Mouse (Mus musculus) kidney, postnatal 10 days (tissue): ENCODE data around the gene Ndst2.

Experiments used
- DNase-seq: peaks from one replicate; pipeline ENCODE4 v3.0.0; 2021; ENCODE audit warnings: mixed read lengths

Ndst2 gene

GRCm38 (mm10) chr14:20733952-20734774, at the start of gene Ndst2:
Gene Ndst2 (minus strand): TSS chr14:20734562.
- peak; percentile 94 for DNase-seq

DNA sequence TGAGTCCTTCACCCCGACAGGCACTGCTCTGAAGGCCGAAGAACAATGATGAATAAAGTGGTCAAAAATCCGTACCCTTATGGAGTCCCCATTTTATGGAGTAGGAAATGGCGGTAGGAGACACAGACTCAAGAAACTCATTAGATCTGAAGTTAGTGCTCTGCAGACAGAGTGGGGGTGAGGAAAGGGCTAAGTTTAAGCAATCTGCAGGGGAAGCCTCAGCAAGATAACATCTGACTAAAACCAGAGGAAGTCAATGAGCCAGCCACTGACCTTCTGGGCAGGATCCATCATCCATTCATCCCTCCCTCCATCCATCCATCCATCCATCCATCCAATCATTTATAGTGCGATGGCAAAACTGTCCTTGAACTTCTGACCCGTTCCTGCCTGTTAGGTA, 49.2 kb upstream of the Ndst2 start:
- no peak for DNase-seq

- DNase-seq, result no peak
Observed at GRCm38 (mm10) chr14:20782860-20783259, 48.5 kb upstream of the Ndst2 start.

DNA sequence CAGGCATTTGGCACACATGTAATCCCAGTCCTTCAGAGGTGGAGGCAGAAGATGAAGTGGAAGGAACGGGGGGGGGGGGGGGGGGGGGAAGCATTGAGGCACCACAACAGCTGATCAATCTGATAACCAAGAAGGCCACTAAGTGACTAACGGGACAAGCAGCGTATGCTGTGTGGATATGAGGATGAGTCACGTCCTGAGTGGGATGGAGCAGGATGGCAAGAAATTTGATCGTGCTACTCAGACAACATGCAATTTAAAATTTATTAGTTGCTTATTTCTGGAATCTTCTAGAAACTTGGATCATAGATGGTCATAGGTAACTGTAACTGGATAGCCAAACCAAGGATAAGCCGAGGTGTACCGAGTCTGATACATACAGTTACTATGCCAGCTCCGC, 45.9 kb upstream of the Ndst2 start:
- DNase-seq, result no peak

GRCm38 (mm10) chr14:20778496-20778895, 44.1 kb upstream of the Ndst2 start:
- DNase-seq, result no peak

GRCm38 (mm10) chr14:20775661-20776060, 41.3 kb upstream of the Ndst2 start:
- no peak for DNase-seq

- peak; percentile 58 for DNase-seq
Observed at GRCm38 (mm10) chr14:20773410-20773809, 39.0 kb upstream of the Ndst2 start.

DNA sequence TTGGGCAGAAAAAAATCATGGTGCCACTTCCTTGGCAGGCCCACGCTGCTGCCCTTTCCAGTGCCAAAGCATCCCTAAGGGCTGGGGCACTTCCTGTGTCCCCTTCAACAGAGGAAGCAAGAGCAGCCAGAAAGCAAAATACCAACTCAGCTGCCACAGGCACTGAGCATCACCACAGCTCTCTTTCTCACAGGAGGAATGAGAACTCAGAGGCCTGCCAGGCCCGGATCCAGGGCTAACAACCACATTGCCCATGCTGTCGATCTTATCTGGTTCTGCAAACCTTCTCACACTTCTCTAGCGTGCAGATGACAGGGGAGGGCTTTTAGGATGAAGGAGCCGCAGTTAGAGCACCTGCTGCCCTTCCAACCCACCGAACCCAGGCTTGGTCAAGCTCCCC, 38.4 kb upstream of the Ndst2 start:
- DNase-seq, result no peak

DNA sequence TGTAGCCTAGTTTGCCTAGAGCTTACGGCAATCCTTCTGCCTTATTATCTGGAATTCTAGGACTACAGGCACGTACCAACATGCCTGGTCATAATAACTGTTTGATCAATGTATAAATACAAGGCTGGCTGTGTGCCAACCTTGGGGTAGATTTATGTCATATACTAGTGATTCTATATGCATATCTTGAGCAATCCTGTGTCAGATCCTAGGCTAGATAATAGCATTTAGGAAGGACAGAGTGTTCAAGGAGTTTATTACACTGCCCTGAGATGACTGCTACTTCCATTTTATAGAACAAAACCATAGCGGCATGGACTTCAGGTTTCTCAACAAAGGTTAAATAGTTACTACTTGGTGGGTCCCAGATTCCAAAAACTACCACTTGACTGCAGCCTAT, 37.6 kb upstream of the Ndst2 start:
- no peak for DNase-seq

- DNase-seq, result peak; percentile 27
Observed at GRCm38 (mm10) chr14:20768581-20768980, 34.2 kb upstream of the Ndst2 start.

DNA sequence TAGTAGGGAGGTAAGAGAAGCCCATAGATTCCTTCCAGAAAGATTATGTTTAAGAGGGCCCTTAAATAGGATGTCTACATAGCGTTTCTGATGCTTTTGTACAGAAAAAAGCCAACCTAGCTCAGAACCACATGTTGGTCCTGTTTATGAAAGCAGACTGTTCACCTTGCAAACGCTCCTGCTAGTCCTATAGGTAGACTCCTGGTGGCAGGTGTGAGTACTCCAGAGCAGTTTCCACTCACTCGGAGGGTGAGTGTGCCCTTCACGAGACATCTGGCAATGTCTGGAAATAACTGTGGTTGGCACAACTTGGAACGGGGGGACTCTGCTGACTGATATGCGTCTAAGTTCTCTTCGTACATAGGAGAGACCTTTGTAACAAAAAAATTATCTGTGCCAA, 33.6 kb upstream of the Ndst2 start:
- no peak for DNase-seq

GRCm38 (mm10) chr14:20765642-20766258, 31.4 kb upstream of the Ndst2 start:
- DNase-seq, result peak; percentile 93

- no peak for DNase-seq
Observed at GRCm38 (mm10) chr14:20764942-20765341, 30.6 kb upstream of the Ndst2 start.

DNA sequence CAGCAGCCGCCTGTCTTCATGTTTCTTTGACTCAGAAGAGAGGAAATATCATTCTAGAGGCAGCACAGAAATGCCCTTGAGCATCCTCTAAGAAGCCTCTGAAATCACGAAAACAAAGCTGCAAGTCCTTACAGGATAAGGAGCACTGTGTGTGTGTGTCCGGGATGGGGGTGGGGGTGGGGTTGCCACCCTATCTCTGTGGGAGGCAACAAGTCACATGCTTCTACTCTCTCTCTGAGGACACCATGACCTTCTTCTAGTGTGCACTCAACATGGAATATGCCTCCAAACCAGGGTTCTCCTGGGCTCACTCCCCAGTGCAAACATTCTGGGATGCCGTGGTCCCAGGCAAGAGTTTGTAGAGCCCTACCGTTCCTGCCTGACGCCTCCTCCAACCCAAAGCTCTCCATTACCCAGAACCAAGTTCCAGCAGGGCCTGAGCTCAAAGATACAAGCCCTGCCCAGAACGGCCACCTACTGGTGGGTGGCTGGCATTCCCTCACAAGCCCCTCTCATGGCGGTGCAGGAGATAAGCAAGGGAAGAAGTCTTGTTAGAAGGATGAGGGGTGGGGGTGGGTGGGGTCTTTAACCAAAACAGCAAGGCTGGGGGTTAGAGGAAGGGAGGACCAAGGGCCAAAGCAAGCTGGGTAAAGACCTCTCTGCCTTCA, 24.5 kb upstream of the Ndst2 start:
- no peak for DNase-seq

DNA sequence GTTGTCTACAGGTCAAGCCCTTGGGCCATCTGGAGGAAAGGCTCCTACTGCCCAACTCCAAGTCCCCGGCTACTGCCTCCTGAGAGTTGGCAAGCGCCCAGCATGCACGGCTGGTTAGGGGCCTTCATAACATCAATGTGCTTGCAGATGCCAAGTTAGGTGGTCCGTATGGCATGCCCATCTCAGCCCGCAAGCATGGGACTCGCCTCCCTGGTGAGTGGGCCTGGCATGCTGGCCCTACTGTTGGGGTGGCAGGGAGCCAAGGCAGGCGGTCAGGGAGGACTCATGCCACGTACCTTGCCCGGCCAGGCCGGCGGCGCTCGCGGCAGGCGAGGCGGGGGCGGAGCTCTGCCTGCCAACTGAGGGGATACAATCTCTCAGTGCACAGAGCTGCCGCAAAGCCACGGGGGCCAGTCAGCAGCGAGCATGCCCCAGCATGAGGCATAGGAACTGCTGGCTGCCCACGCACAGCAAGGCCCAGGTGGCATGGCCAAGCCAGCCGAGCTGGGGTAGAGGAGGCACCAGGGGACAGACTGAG, 23.1 kb upstream of the Ndst2 start:
- peak; percentile 31 for DNase-seq

DNA sequence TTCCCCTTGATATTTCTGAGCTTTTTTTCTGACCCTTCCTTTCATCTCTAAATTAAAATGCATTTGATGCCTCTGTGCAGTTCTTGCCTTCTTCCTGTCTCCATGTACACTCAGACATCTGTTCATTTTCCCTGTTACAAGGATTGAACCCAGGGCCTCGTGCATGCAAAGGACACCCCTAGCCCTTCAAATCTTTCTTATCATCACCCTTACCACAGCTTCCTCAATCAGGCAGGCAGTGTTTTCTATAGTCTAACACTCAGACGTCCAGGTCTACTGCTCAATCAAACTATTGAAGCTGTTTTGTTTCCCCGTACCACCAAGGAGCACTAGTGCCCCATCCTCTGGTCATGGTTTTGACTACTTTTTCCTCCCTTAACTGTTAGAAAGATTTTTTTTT, 19.4 kb upstream of the Ndst2 start:
- no peak for DNase-seq

DNA sequence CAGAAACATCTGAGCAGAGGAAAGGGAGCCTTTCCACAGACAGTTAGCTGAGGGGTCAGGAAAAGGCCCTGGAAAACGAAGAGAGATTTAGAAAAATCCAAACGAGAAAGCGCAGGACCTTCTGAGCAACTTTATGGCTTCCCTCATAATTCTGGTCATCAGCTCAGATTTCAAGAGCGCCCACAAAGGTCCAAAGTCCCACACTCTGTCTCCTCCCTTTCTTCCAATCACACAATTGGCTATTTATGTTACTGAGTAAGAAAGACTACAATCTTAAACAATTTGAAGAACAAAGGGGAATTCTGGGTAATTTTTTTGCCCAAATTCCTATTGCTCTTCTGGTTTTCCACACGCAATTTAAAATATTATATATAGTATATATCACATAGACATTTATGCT, 16.1 kb upstream of the Ndst2 start:
- no peak for DNase-seq

- no peak for DNase-seq
Observed at GRCm38 (mm10) chr14:20749494-20750051, 15.2 kb upstream of the Ndst2 start.

DNA sequence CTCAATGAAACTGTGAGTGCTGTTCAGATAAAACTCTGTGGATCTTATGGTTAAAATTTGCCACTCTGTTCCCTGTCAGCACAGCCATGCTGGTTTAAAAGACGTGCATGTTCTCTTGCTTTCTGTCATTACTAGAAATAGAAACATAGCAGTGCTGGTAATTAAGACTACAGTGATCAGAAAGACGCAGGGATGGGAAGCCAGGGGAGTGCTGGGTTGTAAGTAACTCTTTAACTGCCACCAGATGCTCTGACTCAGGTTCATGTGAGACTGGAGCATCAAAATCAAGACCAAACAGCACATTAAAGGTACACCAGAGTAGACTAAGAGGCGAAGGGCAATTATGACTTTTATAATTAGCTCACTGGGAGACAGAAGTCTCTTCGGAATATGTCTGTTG, 14.0 kb upstream of the Ndst2 start:
- DNase-seq, result no peak

DNA sequence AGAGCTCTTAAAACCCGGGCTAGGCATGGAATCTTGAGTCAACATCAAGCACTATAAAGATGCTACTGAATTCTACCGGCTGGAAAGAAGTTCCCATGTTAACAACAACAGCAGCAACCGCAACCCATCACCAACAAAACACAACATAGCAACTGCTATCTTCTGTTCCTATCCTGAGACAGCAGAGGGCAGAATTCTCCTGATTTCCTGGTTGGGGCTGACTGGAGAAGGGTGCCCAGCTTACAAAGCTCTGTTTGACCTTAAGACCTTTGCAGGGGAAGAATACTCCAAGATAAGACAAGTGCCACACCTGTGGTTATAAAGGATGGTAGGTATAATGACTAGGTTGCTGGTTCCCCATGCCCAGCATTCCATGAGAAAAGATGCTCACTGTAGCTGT, 12.6 kb upstream of the Ndst2 start:
- no peak for DNase-seq

- peak; percentile 70 for DNase-seq
Observed at GRCm38 (mm10) chr14:20743614-20744013, 9.3 kb upstream of the Ndst2 start.

DNA sequence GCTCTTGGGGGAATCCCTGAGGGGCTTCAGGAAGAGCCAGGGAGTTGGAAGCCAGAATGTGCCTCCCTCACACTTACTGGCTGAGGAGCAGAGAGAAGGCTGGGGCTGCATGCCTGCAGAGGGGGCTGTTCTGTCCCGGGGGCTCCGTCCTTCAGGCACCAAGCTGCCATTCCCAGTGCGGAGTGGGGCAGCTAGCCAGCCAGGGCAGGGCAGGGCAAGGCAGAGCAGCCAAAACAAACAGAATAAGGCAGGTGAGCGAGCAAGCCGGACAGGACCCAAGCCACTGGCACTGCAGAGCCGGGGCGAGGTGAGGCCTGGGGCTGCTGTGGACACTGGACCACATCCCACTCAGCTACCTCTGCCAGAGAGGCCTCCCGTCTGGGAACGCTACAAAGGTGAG, 6.9 kb upstream of the Ndst2 start:
- no peak for DNase-seq

GRCm38 (mm10) chr14:20738511-20738910, 4.1 kb upstream of the Ndst2 start:
- no peak for DNase-seq
